Mouse (Mus musculus): ENCODE measurements around the gene Jakmip3.
A peak's percentile ranks its signal among the peaks of the same experiment; 100 is the strongest.

The Jakmip3 gene

GRCm38 (mm10) chr7:138948309-138948708, 7.8 kb downstream of the Jakmip3 start:
- DNase-seq: no peak

GRCm38 (mm10) chr7:138955787-138956186, 15.3 kb downstream of the Jakmip3 start:
- DNase-seq: peak; percentile 65

GRCm38 (mm10) chr7:138957106-138957505, 16.6 kb downstream of the Jakmip3 start:
- DNase-seq: no peak

DNA sequence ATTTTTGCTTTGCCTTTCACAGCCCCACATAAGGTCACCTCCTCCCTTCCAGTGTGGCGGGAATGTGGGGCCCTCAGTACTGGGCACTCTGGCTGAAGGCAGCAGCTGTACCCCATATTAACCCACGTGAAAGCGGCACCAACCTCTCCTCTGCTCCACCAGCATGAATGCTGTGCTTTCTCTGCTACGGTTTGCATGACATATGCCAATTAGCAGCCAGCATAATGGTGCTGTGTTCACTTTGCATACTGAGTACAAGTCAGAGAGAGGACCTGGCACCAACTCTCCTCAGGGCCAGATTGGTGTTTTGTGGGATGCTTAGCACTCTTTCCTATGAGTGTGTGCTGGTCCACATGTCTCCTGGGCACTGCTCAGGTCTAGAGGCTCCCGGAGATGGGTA, 19.2 kb downstream of the Jakmip3 start:
- DNase-seq: no peak

GRCm38 (mm10) chr7:138963756-138964155, 23.2 kb downstream of the Jakmip3 start:
- no peak for DNase-seq

DNA sequence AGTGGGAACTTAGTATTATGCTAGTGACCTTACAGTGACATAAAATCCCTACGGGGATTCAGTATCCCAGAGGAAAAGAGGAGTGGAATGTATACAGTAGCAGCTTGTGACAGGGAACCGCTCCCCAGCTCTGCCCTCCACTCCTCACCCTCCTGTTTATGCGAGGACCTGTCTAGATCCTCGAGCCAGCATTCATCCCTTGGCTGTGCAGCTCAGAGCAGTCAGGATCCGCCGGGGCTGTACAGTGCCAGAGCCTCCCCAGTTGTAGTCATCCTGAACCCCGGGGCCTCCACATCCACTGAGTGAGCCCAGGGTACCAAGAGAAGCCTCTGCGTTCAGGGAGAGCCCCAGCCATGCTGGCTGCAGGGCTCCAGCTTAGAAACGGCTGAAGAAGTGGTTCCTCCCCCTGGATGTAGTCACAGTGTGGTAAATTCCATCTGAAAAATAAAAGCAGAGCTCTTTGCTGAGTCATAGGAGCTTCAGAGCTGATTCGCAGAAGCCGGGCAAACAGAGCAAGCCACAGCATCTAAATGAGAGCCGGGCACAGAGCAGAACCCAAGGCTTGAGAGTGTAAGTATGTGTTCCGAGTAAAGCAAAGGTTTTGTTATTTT, 27.6 kb downstream of the Jakmip3 start:
- no peak for DNase-seq

DNA sequence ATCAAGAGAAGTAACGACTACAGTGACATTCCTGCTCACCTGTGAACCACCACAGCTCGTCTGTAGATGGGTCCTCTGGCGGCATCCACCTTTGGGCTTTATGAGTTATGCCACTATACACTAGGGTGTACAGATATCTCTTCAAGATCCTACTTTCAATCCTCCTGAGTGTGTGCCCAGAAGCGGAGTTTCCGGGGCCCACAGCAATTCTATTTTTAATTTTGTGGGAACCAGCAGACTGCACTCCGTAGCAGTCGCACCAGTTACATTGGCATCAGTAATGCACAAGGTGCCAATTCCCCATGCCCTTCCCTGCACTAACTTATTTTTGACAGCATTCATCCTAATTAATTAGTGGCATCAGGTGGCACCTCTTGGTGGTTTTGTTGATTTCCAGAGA, 37.0 kb downstream of the Jakmip3 start:
- DNase-seq: no peak

DNA sequence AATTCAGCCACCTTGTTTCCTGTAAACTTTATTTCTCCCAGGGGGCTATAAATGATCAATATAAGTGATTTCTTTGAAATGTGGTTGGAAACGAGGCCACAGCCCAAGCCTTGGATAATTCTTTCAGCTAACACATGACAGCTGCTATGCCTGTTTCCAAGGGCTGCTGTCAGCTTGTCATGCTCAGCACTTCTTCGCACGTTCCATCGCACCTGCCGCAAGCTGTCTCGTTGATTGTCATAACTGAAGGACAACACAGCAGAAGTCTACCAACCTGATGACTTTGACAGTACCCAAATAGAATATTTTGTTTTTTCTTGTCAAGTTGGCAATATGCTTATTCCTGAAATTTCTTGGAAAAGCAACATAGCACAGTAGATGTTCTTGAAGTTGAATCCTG, 44.0 kb downstream of the Jakmip3 start:
- no peak for DNase-seq

DNA sequence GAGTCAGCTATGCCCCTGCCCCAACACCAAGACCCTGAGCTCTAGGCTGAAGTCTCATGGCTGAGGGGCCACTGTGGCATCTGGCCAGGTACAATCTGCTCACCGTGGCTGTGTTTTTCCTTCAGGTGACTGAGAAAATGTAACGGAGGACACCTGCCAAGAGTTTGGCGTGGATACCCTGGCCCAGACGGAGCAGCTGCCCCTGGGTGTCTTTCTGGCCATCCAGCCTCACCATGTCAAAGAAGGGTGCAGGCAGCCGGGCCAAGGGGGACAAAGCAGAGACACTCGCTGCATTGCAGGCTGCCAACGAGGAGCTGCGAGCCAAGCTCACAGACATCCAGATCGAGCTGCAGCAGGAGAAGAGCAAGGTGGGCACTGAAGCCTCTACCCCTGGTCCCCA, 48.6 kb downstream of the Jakmip3 start:
- peak; percentile 57 for DNase-seq

DNA sequence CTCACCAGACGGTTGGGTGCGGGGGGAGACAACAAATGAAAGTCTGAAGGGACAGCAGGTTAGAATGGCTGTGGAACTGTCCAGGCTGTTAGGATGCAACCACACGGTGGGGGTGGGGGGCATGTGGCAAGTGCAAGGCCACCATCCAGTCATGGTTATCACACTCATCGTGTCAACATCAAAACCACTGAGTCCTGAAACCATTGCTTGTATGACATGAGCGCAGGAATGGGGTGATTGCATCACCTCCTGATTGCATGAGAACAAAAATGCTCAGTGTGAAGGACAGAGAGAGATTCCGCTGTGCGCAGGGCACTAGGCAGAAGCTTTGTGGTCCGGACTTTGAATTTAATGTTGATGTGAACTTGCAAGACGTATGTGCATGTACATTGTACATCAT, 62.2 kb downstream of the Jakmip3 start:
- DNase-seq: no peak

DNA sequence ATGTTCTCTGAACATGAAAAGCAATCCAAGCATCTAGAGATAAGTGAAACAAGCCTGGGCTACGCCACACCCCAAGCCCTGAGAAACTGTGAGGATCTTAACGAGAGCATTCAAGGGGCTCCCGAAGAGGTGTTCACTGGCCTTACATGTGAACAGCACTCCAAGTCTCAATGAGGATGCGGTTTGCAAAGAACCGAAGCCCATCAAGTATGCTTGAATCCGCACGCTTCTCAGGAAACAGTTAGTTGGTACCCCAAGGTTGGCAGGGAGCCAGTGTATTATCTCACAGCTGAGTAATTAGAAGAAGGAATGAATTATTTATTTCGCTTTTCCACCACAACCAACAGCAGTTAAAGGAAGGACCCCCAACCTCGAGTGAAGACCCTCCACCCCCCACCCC, 62.7 kb downstream of the Jakmip3 start:
- no peak for DNase-seq

GRCm38 (mm10) chr7:139009786-139010502, 69.4 kb downstream of the Jakmip3 start:
- DNase-seq: no peak

- peak; percentile 30 for DNase-seq
These were observed 70.5 kb downstream of the Jakmip3 start for GRCm38 (mm10) chr7:139011027-139011426.

GRCm38 (mm10) chr7:139011586-139011985, 71.1 kb downstream of the Jakmip3 start:
- no peak for DNase-seq

- DNase-seq: no peak
These were observed 72.3 kb downstream of the Jakmip3 start for GRCm38 (mm10) chr7:139012767-139013369.

GRCm38 (mm10) chr7:139015143-139015542, 74.6 kb downstream of the Jakmip3 start:
- no peak for DNase-seq

DNA sequence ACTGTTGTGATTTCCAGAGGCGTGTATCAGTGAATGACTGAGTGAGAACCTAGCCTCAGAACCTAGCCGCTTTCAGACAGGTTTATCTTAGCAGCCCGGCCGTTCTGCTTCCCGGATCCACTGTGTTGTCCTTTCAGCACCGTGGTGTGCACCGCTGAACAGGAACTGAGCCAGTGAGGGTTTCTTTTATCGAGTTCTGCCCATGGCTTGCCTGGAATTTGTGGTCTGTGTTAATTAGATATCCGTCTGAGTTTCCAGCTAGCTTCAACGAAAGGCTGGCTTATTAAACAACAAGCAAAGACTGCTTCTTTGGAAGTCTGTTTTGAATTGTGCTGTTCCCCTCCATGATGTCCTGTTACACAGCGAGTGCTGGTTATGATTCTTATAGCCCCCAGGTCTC, 75.8 kb downstream of the Jakmip3 start:
- DNase-seq: no peak

GRCm38 (mm10) chr7:139017249-139017903, 76.8 kb downstream of the Jakmip3 start:
- DNase-seq: no peak

DNA sequence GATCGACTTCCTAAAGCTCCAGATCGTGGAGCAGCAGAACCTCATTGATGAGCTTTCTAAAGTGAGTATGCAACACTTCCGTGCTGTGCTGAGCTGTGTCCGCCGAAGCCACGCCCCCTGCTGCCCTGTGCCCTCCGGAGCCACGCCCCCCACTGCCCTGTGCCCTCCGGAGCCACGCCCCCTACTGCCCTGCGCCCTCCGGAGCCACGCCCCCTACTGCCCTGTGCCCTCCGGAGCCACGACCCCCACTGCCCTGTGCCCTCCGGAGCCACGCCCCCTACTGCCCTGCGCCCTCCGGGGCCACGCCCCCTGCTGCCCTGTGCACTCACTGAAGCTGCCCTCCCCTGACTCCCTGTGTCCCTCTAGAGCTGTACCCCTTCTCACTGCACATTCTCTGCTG, 80.4 kb downstream of the Jakmip3 start:
- no peak for DNase-seq

DNA sequence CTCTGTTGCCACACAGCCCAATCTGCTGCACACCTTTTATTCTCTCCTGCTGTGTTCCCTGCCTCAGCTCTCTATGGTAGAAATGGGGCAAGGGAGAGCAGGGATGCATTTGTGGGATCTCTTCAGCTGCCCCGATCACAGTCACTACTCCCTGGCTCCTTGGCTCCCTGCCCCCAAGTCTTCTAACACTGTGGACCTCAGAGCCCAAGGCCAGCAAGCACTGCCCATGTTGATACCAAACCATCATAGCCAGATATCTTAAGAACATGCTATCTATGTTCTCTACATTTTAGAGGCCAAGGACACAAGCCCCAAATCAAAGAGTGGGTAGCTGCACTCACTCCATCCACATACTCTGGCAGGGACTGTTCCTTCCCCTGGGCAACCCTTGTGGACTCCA, 80.8 kb downstream of the Jakmip3 start:
- no peak for DNase-seq

- DNase-seq: no peak
These were observed 86.6 kb downstream of the Jakmip3 start for GRCm38 (mm10) chr7:139027136-139027535.

DNA sequence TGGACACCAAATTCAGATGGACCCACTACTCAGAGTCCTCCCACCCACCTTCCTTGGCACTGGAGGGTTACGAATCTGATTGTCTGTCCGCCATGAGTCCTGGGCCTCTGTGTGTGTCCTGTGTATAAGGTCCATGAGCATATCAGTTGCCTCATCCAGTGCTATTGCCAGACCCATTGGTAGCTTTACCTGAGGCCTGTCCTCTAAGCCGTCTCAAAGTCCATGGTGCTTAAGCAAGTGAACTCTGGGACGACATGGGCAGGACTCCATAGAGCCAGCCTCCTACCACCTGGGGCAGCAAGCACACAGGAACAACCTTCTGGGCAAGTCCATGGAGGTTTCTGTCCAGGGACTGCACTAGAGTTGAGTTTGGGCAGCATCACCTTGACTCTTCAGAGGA, 90.7 kb downstream of the Jakmip3 start:
- DNase-seq: no peak

DNA sequence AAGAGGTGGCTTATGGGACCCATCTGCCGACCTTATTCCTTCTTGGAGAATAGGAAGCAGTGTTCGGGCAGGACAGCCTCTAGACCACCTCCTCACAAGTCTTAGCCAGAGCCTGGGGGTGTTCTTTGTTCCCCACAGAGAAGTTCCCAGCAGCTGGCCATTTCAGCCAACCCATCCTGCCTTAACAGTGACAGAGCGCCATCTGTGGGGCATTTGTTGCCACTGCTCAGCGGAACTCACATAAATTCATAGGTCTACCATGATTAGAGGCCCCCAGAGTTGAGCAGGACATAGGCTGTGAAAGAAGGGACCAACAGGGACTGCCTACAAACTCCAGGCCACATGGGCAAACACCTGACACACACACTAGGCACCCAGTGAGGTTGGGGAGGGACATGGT, 122.9 kb downstream of the Jakmip3 start:
- DNase-seq: no peak

DNA sequence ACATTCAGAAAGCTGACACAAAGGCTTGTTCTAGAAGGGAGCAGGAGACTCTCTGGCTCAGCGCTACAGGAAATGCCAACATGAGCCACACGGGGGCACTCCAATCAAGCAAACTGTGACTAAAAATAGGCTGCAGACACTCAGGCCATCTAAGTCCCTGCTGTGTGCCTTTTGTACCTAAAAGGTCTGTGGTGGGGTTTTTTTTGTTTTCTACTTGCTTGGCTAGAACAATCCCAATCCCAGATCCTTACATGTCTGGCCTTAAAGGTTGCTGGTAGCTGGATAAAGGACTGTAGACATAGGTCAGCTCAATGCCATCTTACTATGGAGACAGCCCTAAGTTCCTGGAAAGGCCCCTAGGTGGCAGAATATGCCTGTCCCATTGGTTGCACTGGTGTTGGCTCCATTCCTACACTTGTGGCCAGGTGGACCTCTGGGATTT, 127.7 kb downstream of the Jakmip3 start:
- DNase-seq: peak; percentile 87

Measured in cerebellum, adult 9-11 months (tissue).